Comparison of ENCODE assay signal across 26 mouse cellular contexts in the genomic region with DNA sequence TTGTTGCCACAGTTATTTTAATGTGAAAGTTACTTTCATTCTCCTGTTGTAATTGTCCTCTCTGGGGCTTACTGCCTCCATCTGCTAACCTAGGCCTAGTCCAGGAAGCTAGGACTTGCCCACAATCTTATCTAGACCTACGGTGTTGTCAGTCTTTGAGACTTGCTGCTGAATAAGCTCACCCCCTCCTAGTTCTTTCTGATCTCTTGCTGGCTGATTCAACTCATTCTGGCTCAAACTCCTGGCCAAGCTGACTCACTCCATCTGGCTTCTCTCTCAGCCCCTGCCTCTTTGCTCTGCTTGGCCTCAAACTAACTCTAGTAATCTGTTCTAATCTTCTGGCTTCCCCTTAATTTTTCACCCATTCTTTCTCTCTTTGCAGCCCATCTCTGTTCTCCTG.
DNase-seq lines count a peak whose midpoint lies in the region; ATAC-seq lines count a peak whose summit lies in the region.
"Had no signal": no experiment of that assay in that cellular context is flagged by ENCODE, and none has a peak within 500 bp of the region (broad histone marks: within the 10 kb centered on the region; RNA-seq: fewer than 3 reads in every experiment).

No protein-coding gene starts in this region.

- H3K4me3 ChIP-seq in hindbrain, embryonic 13.5 days = no peak overlapping the region
- H3K4me3 ChIP-seq: embryonic facial prominence, embryonic 13.5 days; erythroblast, embryonic 14.5 days; forebrain, embryonic 13.5 days; gastrocnemius, adult 2 months; heart, embryonic 12.5 days; hindbrain, embryonic 12.5 days; midbrain, embryonic 15.5 days; myocyte; neural tube, embryonic 13.5 days had no signal

- no peaks in the 10 kb centered on the region for H3K27me3 ChIP-seq in hindbrain, embryonic 13.5 days
- H3K27me3 ChIP-seq: embryonic facial prominence, embryonic 13.5 days; forebrain, embryonic 13.5 days; heart, embryonic 12.5 days; hindbrain, embryonic 12.5 days; midbrain, embryonic 15.5 days; neural tube, embryonic 13.5 days had no signal

- no peaks in the 10 kb centered on the region for H3K36me3 ChIP-seq in hindbrain, embryonic 13.5 days
- H3K36me3 ChIP-seq: embryonic facial prominence, embryonic 13.5 days; heart, embryonic 12.5 days; hindbrain, embryonic 12.5 days; midbrain, embryonic 15.5 days; neural tube, embryonic 13.5 days had no signal

- peaks cover 9% of the 10 kb centered on the region for H3K4me1 ChIP-seq in hindbrain, embryonic 13.5 days (replicated peaks)
- H3K4me1 ChIP-seq: embryonic facial prominence, embryonic 13.5 days; heart, embryonic 12.5 days; hindbrain, embryonic 12.5 days; midbrain, embryonic 15.5 days had no signal

- DNase-seq in frontal cortex, postnatal 36 days (ENCODE audit: low spot score in 2 of 2) = peak; percentile 11 to 23
- DNase-seq in frontal cortex, postnatal 25 days (ENCODE audit: low spot score in 2 of 2) = no peak
- DNase-seq in layer of hippocampus, adult 8-10 months (ENCODE audit: low spot score in 2 of 2) = peak; percentile 11 to 17
- DNase-seq in layer of hippocampus, postnatal 10 days (ENCODE audit: low spot score in 2 of 2) = no peak
- DNase-seq in 416B (ENCODE audit: low read depth) = peak; percentile 65
- peak; percentile 16 for DNase-seq in adipocyte (ENCODE audit: low spot score)
- DNase-seq in thymus, postnatal 4 days = no peak
- DNase-seq: cerebellum, adult 18-20 months; cerebellum, postnatal 36 days; embryo, embryonic 11 days; gastrocnemius, adult 2 months; heart, postnatal 14 days; kidney, adult 11 months; lung, postnatal 4 days; retina, postnatal 1 day; spleen, adult 18-20 months had no signal

- H3K9ac ChIP-seq in hindbrain, embryonic 13.5 days = no peak overlapping the region
- H3K9ac ChIP-seq: embryonic facial prominence, embryonic 13.5 days; forebrain, embryonic 13.5 days; heart, embryonic 12.5 days; hindbrain, embryonic 12.5 days; midbrain, embryonic 15.5 days; neural tube, embryonic 13.5 days had no signal

- no peak for ATAC-seq in hindbrain, embryonic 13.5 days (ENCODE audit: low FRiP score)
- ATAC-seq: forebrain, embryonic 13.5 days; midbrain, embryonic 15.5 days had no signal

- no peaks in the 10 kb centered on the region for H3K9me3 ChIP-seq in hindbrain, embryonic 13.5 days
- H3K9me3 ChIP-seq: embryonic facial prominence, embryonic 13.5 days; forebrain, embryonic 13.5 days; heart, embryonic 12.5 days; hindbrain, embryonic 12.5 days; midbrain, embryonic 15.5 days; neural tube, embryonic 13.5 days had no signal

- 85% methylated on average over 1 of the region's 1 CpGs for WGBS in hindbrain, embryonic 13.5 days

- H3K27ac ChIP-seq in hindbrain, embryonic 13.5 days = no peak overlapping the region
- H3K27ac ChIP-seq: embryonic facial prominence, embryonic 13.5 days; forebrain, embryonic 13.5 days; gastrocnemius, adult 2 months; hindbrain, embryonic 12.5 days; kidney, postnatal 0 days; midbrain, embryonic 15.5 days; neural tube, embryonic 13.5 days had no signal

- H3K4me2 ChIP-seq in hindbrain, embryonic 13.5 days = no peak overlapping the region
- H3K4me2 ChIP-seq: embryonic facial prominence, embryonic 13.5 days; forebrain, embryonic 13.5 days; heart, embryonic 12.5 days; hindbrain, embryonic 12.5 days; midbrain, embryonic 15.5 days; neural tube, embryonic 13.5 days had no signal

Comparison
In these comparisons a context has a peak if more than half of its experiments do, and no peak if none do; other contexts are left out.
1. DNase-seq: peak in frontal cortex, postnatal 36 days (2 of 2), layer of hippocampus, adult 8-10 months (2 of 2), 416B (single experiment) and adipocyte (single experiment); none in frontal cortex, postnatal 25 days (0 of 2), layer of hippocampus, postnatal 10 days (0 of 2) and thymus, postnatal 4 days (single experiment).